Mouse (Mus musculus): ENCODE results near the gene Gnb1l. TPM values are rescaled to one million over a fixed set of nuclear protein-coding genes. Genes with fewer than 3 reads are reported as not detected.

Gene Gnb1l
- polyA plus RNA-seq, 1 experiment from 2014 or later: 11.5 TPM

DNA sequence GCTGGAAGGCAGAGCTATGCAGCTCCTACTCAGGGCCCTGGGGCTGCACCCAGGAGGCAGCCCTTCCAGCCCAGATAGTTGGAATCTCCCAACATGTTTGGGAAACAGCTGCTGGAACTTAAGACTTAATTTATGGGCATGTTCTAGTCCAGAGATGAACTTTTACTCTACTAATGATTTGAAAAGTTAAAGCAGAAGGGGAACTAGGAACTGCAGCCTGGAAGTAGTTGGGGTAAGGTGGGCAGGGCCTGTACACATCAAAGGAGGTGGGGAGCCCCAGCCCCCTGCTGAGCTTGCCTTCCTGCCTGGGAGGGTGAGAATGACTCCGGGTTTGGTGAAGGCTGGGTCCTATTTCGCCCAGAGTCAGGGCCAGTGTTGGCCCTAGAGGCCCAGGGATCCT lies 56.2 kb downstream of the Gnb1l start:
- WGBS: 41% methylated on average over 2 of the region's 2 CpGs
- Histone ChIP-seq H3K4me3 (no peak overlapping the region), H3K9ac (no peak overlapping the region), H3K27ac (no peak overlapping the region), H3K4me1 (peaks cover 30% of the 10 kb centered on the region), H3K9me3 (replicated peaks) (no peaks in the 10 kb centered on the region), H3K36me3 (no peaks in the 10 kb centered on the region), H3K4me2 (replicated peaks) (no peak overlapping the region), H3K27me3 (peaks cover 3% of the 10 kb centered on the region; the same call in 1 of the 2 replicates)
- ATAC-seq (ENCODE audit: low FRiP score): no peak

DNA sequence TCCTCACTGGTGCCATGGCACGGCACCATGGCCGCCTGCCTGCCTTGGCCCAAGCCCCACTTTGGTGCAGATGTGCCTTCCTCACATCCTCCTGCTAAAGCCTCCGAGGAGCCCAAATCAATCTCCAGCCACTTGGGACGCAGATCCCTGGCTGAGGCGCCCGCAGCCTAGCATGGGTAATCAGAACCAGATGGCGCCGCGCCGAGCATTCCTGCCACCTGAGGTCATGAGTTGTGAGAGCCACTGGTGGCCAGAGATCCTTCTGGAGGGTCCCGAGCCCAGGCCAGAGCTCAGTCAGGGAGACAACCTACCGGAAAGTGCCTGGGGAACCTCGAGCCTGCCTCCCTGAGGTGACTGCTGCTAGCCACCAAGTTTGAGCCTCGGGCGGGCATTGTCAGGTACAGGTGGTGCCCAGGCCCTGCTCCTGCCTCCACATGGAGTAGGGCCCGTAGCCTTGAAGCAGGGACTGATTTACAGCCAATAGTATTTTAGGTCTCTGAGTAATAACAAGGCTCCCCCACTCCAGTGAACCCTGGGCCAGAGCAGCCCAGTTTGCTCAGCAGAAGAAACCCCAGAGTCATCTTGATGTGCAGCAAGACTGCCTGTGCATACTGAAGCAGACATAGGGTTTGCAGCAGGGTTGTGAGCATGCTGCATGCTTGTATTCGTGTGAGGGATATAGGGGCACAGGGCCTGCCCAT lies 56.9 kb downstream of the Gnb1l start:
- no peak overlapping the region for H3K9ac ChIP-seq
- WGBS: 56% methylated on average over 17 of the region's 17 CpGs
- no peaks in the 10 kb centered on the region for H3K36me3 ChIP-seq

DNA sequence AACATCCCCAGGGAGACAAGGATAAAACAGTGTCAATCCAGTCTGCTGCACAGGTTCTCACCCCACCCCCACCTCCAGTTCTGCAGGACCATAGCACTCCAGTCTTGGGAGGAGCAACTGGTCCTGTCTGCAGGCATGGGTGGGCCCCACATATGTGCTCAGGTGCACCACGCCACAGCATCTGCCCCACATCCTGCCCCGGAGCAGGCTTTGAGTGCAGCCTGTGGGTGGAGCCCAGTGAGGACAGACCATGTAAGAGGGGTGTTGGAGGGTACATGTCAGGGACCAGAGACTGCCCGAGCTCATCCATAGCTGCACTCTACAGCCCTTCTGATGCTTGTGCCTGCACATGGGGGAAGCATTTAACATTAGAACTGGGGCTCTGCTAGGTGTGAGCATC lies 57.9 kb downstream of the Gnb1l start:
- no peak overlapping the region for H3K4me3 ChIP-seq
- H3K9ac ChIP-seq: no peak overlapping the region
- peaks cover 19% of the 10 kb centered on the region for H3K4me1 ChIP-seq
- H3K36me3 ChIP-seq: no peaks in the 10 kb centered on the region
- H3K27me3 ChIP-seq: peaks cover 3% of the 10 kb centered on the region; the same call in 1 of the 2 replicates
- H3K27ac ChIP-seq: no peak overlapping the region
- no peaks in the 10 kb centered on the region for H3K9me3 ChIP-seq (replicated peaks)
- no peak overlapping the region for H3K4me2 ChIP-seq (replicated peaks)
- WGBS: 81% methylated on average over 3 of the region's 3 CpGs
- no peak for ATAC-seq (ENCODE audit: low FRiP score)

More for the DNA sequence above, 56.9 kb downstream of the Gnb1l start:
- Histone ChIP-seq H3K4me3 (no peak overlapping the region), H3K4me2 (replicated peaks) (no peak overlapping the region), H3K27ac (no peak overlapping the region), H3K4me1 (peaks cover 28% of the 10 kb centered on the region), H3K27me3 (peaks cover 3% of the 10 kb centered on the region; the same call in 1 of the 2 replicates), H3K9me3 (replicated peaks) (no peaks in the 10 kb centered on the region)
- no peak for ATAC-seq (ENCODE audit: low FRiP score)

DNA sequence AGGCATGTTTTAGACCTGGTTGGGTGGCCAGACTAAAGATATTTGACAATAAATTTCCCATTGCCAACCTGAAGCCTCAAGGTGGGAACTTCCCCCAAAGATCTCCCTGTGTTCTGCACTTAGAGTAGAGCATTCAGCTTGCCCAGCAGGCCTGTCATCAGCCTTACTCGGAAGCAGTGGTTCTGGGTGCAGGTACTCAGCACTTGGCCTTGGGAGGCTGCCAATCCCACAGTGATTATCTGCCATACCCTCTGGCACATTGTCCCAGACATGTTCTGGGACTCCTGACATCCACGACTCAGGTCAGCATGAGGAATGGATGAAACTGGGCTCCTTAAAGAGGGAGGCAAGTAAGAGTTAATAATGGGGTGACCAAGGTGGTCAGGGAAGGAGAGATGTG lies 66.0 kb downstream of the Gnb1l start:
- no peak overlapping the region for H3K9ac ChIP-seq
- no peaks in the 10 kb centered on the region for H3K4me1 ChIP-seq
- no peak for ATAC-seq (ENCODE audit: low FRiP score)
- H3K4me3 ChIP-seq: no peak overlapping the region
- WGBS: 89% methylated on average over 2 of the region's 2 CpGs
- no peak overlapping the region for H3K4me2 ChIP-seq (replicated peaks)
- H3K9me3 ChIP-seq (replicated peaks): no peaks in the 10 kb centered on the region
- no peaks in the 10 kb centered on the region for H3K27me3 ChIP-seq
- no peaks in the 10 kb centered on the region for H3K36me3 ChIP-seq
- no peak overlapping the region for H3K27ac ChIP-seq

DNA sequence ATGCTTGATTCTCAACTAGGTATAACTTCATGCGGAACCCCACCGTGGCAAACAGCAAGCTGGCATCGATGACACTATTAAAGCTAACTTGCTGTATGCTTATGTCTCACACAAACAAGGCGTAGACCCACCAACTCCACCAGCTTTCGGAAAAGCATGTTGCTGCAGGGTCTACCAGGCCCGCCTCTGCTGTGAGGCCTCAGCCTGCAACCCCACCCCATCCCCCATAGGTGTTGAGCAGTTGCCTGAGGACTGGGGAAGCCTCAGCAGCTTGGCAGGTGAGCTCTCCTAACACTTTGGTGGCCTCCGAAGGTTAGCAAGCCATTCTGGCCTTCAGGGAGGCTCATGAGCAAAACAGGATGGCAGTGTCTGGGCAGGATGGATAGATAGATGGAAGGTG lies 70.1 kb downstream of the Gnb1l start:
- H3K4me1 ChIP-seq: no peaks in the 10 kb centered on the region
- H3K9me3 ChIP-seq (replicated peaks): no peaks in the 10 kb centered on the region
- H3K4me3 ChIP-seq: no peak overlapping the region
- no peak for ATAC-seq (ENCODE audit: low FRiP score)
- H3K36me3 ChIP-seq: no peaks in the 10 kb centered on the region
- no peak overlapping the region for H3K9ac ChIP-seq
- 77% methylated on average over 7 of the region's 7 CpGs for WGBS
- H3K27ac ChIP-seq: no peak overlapping the region
- no peaks in the 10 kb centered on the region for H3K27me3 ChIP-seq
- H3K4me2 ChIP-seq (replicated peaks): no peak overlapping the region

DNA sequence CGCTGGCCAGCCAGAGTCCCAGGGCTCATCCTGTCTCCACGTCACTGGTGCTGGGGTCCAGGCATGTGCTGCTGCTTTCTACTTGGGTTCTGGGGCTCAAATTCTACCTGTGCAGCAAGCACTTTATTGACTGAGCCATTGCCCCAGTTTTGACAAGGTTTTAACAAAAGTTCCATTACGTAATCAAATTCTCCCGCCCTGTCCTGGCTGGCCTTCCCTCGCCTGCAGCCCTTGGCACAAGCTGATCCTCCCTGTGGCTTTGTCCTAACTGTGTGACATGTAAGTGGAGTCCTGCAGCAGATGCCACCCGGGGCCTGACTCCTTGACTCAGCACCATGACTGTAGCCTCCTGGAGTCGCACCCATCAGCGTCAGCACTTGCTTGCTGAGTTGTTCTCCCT lies 75.7 kb downstream of the Gnb1l start:
- Histone ChIP-seq H3K4me2 (replicated peaks) (no peak overlapping the region), H3K4me3 (no peak overlapping the region), H3K4me1 (no peaks in the 10 kb centered on the region), H3K27ac (no peak overlapping the region), H3K36me3 (no peaks in the 10 kb centered on the region), H3K9me3 (replicated peaks) (no peaks in the 10 kb centered on the region), H3K27me3 (peaks cover 15% of the 10 kb centered on the region), H3K9ac (no peak overlapping the region)
- no peak for ATAC-seq (ENCODE audit: low FRiP score)
- 75% methylated on average over 8 of the region's 8 CpGs for WGBS

DNA sequence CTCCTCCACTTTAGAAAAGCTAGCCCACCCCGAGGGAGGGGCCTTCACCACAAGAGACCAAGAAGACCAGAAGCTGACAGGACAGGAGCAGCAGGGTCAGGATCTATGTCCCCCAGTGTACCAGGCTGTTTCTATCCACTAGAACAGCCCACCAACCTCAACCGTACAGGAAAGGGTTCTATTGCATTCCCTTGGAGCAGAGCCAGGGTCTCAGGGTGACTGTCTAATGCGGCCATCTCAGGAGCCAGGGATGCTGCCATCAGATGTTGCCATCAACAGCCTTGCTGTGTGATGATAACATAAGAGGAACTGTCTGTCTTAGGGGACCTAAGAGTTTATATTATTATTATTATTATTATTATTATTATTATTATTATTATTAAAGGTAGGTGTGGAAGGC lies 78.6 kb downstream of the Gnb1l start:
- no peak overlapping the region for H3K27ac ChIP-seq
- H3K4me2 ChIP-seq (replicated peaks): no peak overlapping the region
- H3K27me3 ChIP-seq: peaks cover 44% of the 10 kb centered on the region
- WGBS: 45% methylated on average over 3 of the region's 3 CpGs
- ATAC-seq (ENCODE audit: low FRiP score): no peak
- no peak overlapping the region for H3K9ac ChIP-seq
- H3K4me3 ChIP-seq: no peak overlapping the region
- no peaks in the 10 kb centered on the region for H3K9me3 ChIP-seq (replicated peaks)
- peaks cover 10% of the 10 kb centered on the region for H3K4me1 ChIP-seq
- no peaks in the 10 kb centered on the region for H3K36me3 ChIP-seq

DNA sequence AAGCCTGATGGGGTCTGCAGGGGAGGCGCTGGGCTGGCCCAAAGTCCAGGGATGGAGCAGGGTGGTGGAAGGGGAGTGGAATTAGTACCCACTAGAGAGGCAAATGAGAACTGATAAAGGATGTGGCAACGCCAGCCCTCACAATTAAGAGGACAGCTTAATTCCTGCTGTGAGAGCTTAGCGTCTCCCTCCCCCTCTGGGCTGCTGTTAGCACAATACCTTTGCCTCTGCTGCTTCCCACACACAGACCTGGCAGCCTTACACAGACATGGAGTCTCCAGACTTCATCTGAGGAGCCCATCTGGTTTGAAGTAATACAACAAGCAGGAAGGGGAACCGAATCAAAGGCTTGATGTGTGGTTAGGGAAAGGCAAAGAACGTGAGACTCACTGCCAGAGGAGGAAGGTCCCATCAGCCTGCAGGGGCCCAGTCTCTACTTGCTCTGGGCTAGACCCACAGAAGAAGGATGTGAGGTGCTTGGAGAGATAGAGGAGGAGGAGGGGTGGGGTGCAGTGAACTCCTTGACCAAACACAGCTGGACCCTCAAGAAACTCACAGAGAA lies 79.2 kb downstream of the Gnb1l start:
- Histone ChIP-seq H3K36me3 (no peaks in the 10 kb centered on the region), H3K4me2 (replicated peaks) (no peak overlapping the region), H3K9ac (no peak overlapping the region), H3K4me3 (no peak overlapping the region), H3K27me3 (peaks cover 50% of the 10 kb centered on the region), H3K27ac (no peak overlapping the region), H3K9me3 (replicated peaks) (no peaks in the 10 kb centered on the region), H3K4me1 (peaks cover 15% of the 10 kb centered on the region)
- WGBS: 17% methylated on average over 5 of the region's 5 CpGs
- ATAC-seq (ENCODE audit: low FRiP score): no peak

DNA sequence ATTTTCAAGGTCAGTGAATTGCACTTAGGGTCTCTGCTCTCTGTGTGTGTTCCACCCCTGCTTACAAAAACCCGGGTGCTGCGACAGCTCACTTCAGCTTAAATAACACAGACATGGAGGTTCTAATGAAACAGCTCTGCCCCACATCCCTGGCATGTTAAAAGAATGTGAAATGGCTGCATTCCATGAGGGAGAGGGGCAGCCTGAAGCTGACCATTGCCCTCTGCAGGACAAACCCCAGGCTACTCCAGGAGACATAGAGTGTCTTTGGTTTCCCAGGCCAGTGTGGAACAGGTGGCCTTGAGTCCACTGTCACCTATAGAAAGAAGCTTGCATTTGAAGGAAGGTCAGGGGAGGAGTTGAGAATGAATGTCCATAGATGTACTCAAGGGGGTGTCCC lies 81.9 kb downstream of the Gnb1l start:
- H3K4me1 ChIP-seq: peaks cover 15% of the 10 kb centered on the region
- no peak for ATAC-seq (ENCODE audit: low FRiP score)
- no peaks in the 10 kb centered on the region for H3K9me3 ChIP-seq (replicated peaks)
- H3K27me3 ChIP-seq: peaks cover 77% of the 10 kb centered on the region
- no peak overlapping the region for H3K27ac ChIP-seq
- H3K4me3 ChIP-seq: no peak overlapping the region
- no peak overlapping the region for H3K4me2 ChIP-seq (replicated peaks)
- WGBS: 21% methylated on average over 2 of the region's 2 CpGs
- H3K36me3 ChIP-seq: no peaks in the 10 kb centered on the region
- H3K9ac ChIP-seq: no peak overlapping the region

DNA sequence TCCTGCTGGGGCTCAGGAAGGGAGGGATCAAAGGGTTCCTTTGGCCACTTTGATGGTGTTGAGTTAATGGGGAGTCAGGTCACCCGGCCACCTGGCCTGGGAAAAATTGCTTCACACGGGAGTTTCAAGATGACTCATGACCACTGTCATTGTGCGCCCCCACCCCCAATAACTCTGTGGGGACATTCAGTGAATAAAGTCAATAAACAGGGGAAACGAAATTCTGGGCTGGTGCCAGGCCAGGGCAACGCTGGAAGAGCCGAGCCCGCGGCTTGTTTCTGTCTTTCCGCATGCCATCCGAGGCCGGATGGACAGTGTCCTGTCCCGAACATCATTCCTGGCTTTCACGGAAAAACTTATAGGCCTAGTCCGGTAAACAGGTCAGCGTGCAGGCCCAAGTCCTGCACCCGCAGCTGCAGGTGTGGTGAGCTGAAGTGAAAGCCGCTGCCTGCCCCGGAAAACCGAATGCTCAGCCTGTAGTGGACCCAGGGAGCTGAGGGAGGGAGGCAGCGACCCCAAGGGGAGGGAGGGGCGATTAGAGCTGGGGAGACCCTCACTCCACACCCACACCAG lies 82.6 kb downstream of the Gnb1l start:
- Histone ChIP-seq H3K36me3 (no peaks in the 10 kb centered on the region), H3K4me1 (peaks cover 20% of the 10 kb centered on the region), H3K4me2 (replicated peaks) (peak overlapping the region; percentile 55), H3K4me3 (peak overlapping the region; percentile 36), H3K27ac (no peak overlapping the region), H3K9ac (no peak overlapping the region), H3K9me3 (replicated peaks) (no peaks in the 10 kb centered on the region), H3K27me3 (peaks cover 85% of the 10 kb centered on the region)
- no peak for ATAC-seq (ENCODE audit: low FRiP score)
- WGBS: 5% methylated on average over 21 of the region's 21 CpGs

DNA sequence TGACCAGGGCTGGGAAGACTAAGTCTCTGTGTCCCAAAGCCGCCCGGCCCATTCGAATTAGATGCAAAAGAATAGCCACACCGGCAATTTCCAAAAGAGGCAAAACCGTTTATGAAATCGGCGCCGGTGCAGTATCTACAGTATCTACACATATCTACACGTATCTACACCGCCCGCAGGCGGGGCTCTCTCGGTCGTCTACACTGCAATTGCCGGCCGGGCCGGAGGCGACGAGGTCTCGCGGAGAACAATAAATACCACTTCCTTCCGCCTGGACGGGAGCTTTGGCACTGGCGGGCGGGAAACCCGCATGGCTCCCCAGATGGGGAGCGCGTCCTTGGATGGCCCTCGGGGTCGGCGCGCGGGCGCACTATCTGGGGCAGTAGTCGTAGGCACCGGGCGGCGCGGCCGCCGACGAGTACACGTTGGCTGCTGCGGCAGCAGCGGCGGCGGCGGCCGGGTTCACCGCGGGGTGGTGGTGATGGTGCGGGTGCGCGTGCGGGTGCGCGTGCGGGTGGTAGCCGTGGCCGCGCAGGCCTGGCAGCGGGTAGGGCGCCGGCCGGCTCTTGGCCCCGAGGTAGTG lies 83.2 kb downstream of the Gnb1l start:
- ATAC-seq (ENCODE audit: low FRiP score): no peak
- H3K27ac ChIP-seq: no peak overlapping the region
- no peaks in the 10 kb centered on the region for H3K9me3 ChIP-seq (replicated peaks)
- H3K4me3 ChIP-seq: peak overlapping the region; percentile 36
- peaks cover 90% of the 10 kb centered on the region for H3K27me3 ChIP-seq
- H3K4me2 ChIP-seq (replicated peaks): peak overlapping the region; percentile 55
- peaks cover 26% of the 10 kb centered on the region for H3K4me1 ChIP-seq
- no peaks in the 10 kb centered on the region for H3K36me3 ChIP-seq
- 1% methylated on average over 66 of the region's 66 CpGs for WGBS
- H3K9ac ChIP-seq: peak overlapping the region; percentile 47

DNA sequence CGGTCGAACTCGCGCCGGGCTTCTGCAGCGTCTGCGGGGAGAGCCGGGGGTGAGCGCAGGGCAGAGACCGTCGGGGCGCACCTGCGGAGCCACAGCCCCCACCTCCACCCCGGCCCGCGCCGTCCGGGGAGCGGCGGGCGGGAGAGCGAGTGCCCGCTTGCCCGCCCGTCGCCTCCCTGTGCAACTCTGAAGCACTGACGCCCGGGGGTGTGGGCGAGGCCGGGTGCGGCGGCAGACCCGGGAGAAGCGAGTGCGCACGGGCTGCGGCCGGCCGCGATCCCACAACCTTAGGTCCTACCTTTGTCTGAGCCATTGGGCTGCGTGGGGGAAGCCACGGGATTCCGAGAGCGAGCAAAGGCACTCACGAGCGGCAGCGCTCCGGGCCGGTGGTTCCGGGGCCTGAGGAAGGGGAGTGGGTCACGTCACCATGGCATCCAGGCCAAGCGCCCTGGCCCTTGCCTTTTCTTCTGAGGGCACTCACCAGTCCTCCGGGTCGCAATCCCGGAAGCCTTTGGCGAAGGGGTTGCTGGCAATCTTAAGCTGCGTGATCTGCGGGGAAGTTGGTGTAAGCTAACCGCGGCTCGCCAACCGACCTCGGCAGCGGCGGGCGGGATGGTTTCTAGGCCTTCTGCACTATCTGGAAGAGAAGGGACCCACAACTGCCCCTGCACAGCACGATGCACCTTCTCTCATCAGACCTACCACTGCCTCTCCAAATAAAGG lies 84.1 kb downstream of the Gnb1l start:
- ATAC-seq (ENCODE audit: low FRiP score): no peak
- peak overlapping the region; percentile 36 for H3K4me3 ChIP-seq
- H3K4me2 ChIP-seq (replicated peaks): peak overlapping the region; percentile 55
- no peak overlapping the region for H3K27ac ChIP-seq
- peaks cover 95% of the 10 kb centered on the region for H3K27me3 ChIP-seq
- H3K9me3 ChIP-seq (replicated peaks): no peaks in the 10 kb centered on the region
- peaks cover 27% of the 10 kb centered on the region for H3K4me1 ChIP-seq
- under 1% methylated on average over 65 of the region's 67 CpGs for WGBS
- no peaks in the 10 kb centered on the region for H3K36me3 ChIP-seq
- peak overlapping the region; percentile 47 for H3K9ac ChIP-seq

Data from hindbrain, embryonic 12.5 days (tissue).